Mouse (Mus musculus) G1E (cell line): ENCODE measurements around the gene Terf2ip. TPM values are rescaled to one million over a fixed set of nuclear protein-coding genes. Genes with fewer than 3 reads are reported as not detected.

ENCODE experiments used
- ATAC-seq: 2 replicates; pipeline ENCODE4 v1.8.0; 2016; ENCODE audit warnings: mild to moderate bottlenecking; ENCODE audit not compliant: insufficient number of reproducible peaks, poor library complexity, low FRiP score, severe bottlenecking; ENCODE audit errors: extremely low read depth
- DNase-seq: peaks from one replicate; pipeline ENCODE4 v3.0.0; 2012; ENCODE audit warnings: low spot score
- H3K27me3 ChIP-seq: 2 replicates; pipeline ENCODE4 v1.6.1; 2012; ENCODE audit warnings: mild to moderate bottlenecking, low read length, inconsistent platforms; ENCODE audit not compliant: insufficient read depth
- H3K36me3 ChIP-seq: replicated peaks from 2 replicates; pipeline ENCODE3; 2012; ENCODE audit warnings: mild to moderate bottlenecking, inconsistent platforms
- H3K4me1 ChIP-seq: 2 replicates; pipeline ENCODE4 v1.6.1; 2012; ENCODE audit warnings: low read depth, low read length, inconsistent platforms, mixed read lengths; ENCODE audit not compliant: insufficient read depth
- H3K4me3 ChIP-seq: 2 replicates; pipeline ENCODE4 v1.5.1; 2012; ENCODE audit warnings: low read depth, mild to moderate bottlenecking, inconsistent platforms, low read length, moderate library complexity, mixed read lengths
- H3K9me3 ChIP-seq: replicated peaks from 2 replicates; pipeline ENCODE4 v1.6.1; 2012; ENCODE audit warnings: inconsistent platforms
- CTCF ChIP-seq: IDR thresholded peaks from 2 replicates; pipeline ENCODE4 v1.5.1; 2012; ENCODE audit warnings: low read depth, low read length, inconsistent platforms, mixed read lengths
- GATA1 ChIP-seq: IDR thresholded peaks from 2 replicates; pipeline ENCODE4 v1.6.1; 2012; ENCODE audit warnings: borderline replicate concordance, low read length, inconsistent platforms, mixed read lengths
- GATA2 ChIP-seq: IDR thresholded peaks from 2 replicates; pipeline ENCODE4 v1.6.1; 2012; ENCODE audit warnings: low read depth, low read length, inconsistent platforms, borderline replicate concordance
- POLR2AphosphoS5 ChIP-seq: IDR thresholded peaks from 2 replicates; pipeline ENCODE4 v1.6.1; 2012; ENCODE audit warnings: low read depth, low read length, inconsistent platforms; ENCODE audit not compliant: insufficient replicate concordance
- TAL1 ChIP-seq: conservative IDR thresholded peaks from 2 replicates; pipeline ENCODE4 v1.6.1; 2012; ENCODE audit warnings: low read depth, low read length, inconsistent platforms, mixed read lengths
- polyA plus RNA-seq: library from polyadenylated mRNA; stranded (reverse); fragments of >175 nt; gene quantifications from 2 replicates; pipeline ENCODE4 v1.2.3, GENCODE M21; 2012
- total RNA-seq, 2 experiments: library from RNA; stranded (forward) in 1 of 2; stranded (reverse) in 1 of 2; fragments of 200-1000 nt in 1 of 2; fragments of >200 nt in 1 of 2; fragmentation: Nextera tagmentation in 1 of 2; gene quantifications; 2 replicates each; pipeline ENCODE4 v1.2.3; 2014 to 2017

Gene Terf2ip
- total and polyA plus RNA-seq, 3 experiments, result 8.7 to 20.6 (median 18.4) TPM

GRCm38 (mm10) chr8:112030663-112031062 lies 19.5 kb downstream of the Terf2ip start:
- DNase-seq, result no peak
- TF ChIP-seq TAL1, result no peak
- no peak for TF ChIP-seq GATA2
- TF ChIP-seq CTCF, result no peak
- TF ChIP-seq GATA1, result no peak
- TF ChIP-seq POLR2AphosphoS5, result no peak
- peaks cover 3% of the 10 kb centered on the region for H3K4me1 ChIP-seq
- H3K9me3 ChIP-seq, result no peaks in the 10 kb centered on the region
- ATAC-seq, result no peak
- H3K4me3 ChIP-seq, result no peak overlapping the region
- H3K36me3 ChIP-seq, result no peaks in the 10 kb centered on the region
- no peaks in the 10 kb centered on the region for H3K27me3 ChIP-seq

- no peaks in the 10 kb centered on the region for H3K27me3 ChIP-seq
- no peaks in the 10 kb centered on the region for H3K36me3 ChIP-seq
- TF ChIP-seq CTCF (no peak), GATA1 (no peak), GATA2 (no peak), TAL1 (no peak), POLR2AphosphoS5 (no peak)
- ATAC-seq, result no peak
- peaks cover 3% of the 10 kb centered on the region for H3K4me1 ChIP-seq
- no peak for DNase-seq
- H3K9me3 ChIP-seq, result no peaks in the 10 kb centered on the region
- no peak overlapping the region for H3K4me3 ChIP-seq
Observed at GRCm38 (mm10) chr8:112033071-112033470, 21.9 kb downstream of the Terf2ip start.

- Histone ChIP-seq H3K9me3 (no peaks in the 10 kb centered on the region), H3K36me3 (no peaks in the 10 kb centered on the region), H3K27me3 (no peaks in the 10 kb centered on the region), H3K4me3 (no peak overlapping the region), H3K4me1 (peaks cover 3% of the 10 kb centered on the region)
- TF ChIP-seq GATA2 (no peak), CTCF (peak; percentile 72; the same call in 1 of the 2 replicates), POLR2AphosphoS5 (no peak)
- peak; percentile 31 for DNase-seq
- peak; percentile 63 for ATAC-seq
Observed at GRCm38 (mm10) chr8:112034603-112035002, 23.4 kb downstream of the Terf2ip start.

GRCm38 (mm10) chr8:112037521-112037920 lies 26.3 kb downstream of the Terf2ip start:
- DNase-seq (no peak), ATAC-seq (no peak)
- no peaks in the 10 kb centered on the region for H3K9me3 ChIP-seq
- H3K27me3 ChIP-seq, result no peaks in the 10 kb centered on the region
- no peaks in the 10 kb centered on the region for H3K36me3 ChIP-seq
- no peak for TF ChIP-seq CTCF
- no peak for TF ChIP-seq GATA1
- TF ChIP-seq TAL1, result no peak
- TF ChIP-seq POLR2AphosphoS5, result no peak
- TF ChIP-seq GATA2, result no peak
- H3K4me1 ChIP-seq, result no peaks in the 10 kb centered on the region
- no peak overlapping the region for H3K4me3 ChIP-seq

GRCm38 (mm10) chr8:112045182-112045581 lies 34.0 kb downstream of the Terf2ip start:
- no peak for ATAC-seq
- no peak for DNase-seq

GRCm38 (mm10) chr8:112045896-112046295 lies 34.7 kb downstream of the Terf2ip start:
- Histone ChIP-seq H3K4me3 (no peak overlapping the region), H3K27me3 (no peaks in the 10 kb centered on the region), H3K9me3 (no peaks in the 10 kb centered on the region), H3K36me3 (no peaks in the 10 kb centered on the region), H3K4me1 (no peaks in the 10 kb centered on the region)
- ATAC-seq, result peak; percentile 76
- peak; percentile 84 for TF ChIP-seq CTCF
- no peak for TF ChIP-seq POLR2AphosphoS5
- DNase-seq, result peak; percentile 48

More at GRCm38 (mm10) chr8:112045182-112045581, 34.0 kb downstream of the Terf2ip start:
- no peaks in the 10 kb centered on the region for H3K9me3 ChIP-seq
- no peaks in the 10 kb centered on the region for H3K36me3 ChIP-seq
- H3K4me3 ChIP-seq, result no peak overlapping the region
- TF ChIP-seq TAL1, result no peak
- no peak for TF ChIP-seq GATA1
- 0 out of 2 replicates have a peak, but pooled peaks have one; percentile 10 for TF ChIP-seq CTCF
- TF ChIP-seq GATA2, result no peak
- no peak for TF ChIP-seq POLR2AphosphoS5
- H3K4me1 ChIP-seq, result no peaks in the 10 kb centered on the region
- no peaks in the 10 kb centered on the region for H3K27me3 ChIP-seq

GRCm38 (mm10) chr8:112048293-112048692 lies 37.1 kb downstream of the Terf2ip start:
- no peak for DNase-seq
- no peak for TF ChIP-seq TAL1
- no peak for TF ChIP-seq GATA2
- TF ChIP-seq GATA1, result no peak
- TF ChIP-seq POLR2AphosphoS5, result no peak

More at GRCm38 (mm10) chr8:112048293-112048692, 37.1 kb downstream of the Terf2ip start:
- Histone ChIP-seq H3K9me3 (no peaks in the 10 kb centered on the region), H3K4me3 (no peak overlapping the region), H3K4me1 (no peaks in the 10 kb centered on the region), H3K36me3 (no peaks in the 10 kb centered on the region), H3K27me3 (no peaks in the 10 kb centered on the region)
- ATAC-seq, result no peak
